Mouse (Mus musculus) G1E (cell line): Measurements from ENCODE around the gene Fzr1.

Experiments
- CTCF ChIP-seq: IDR thresholded peaks from 2 replicates; pipeline ENCODE4 v1.5.1; 2012; ENCODE audit warnings: low read depth, low read length, inconsistent platforms, mixed read lengths
- GATA1 ChIP-seq: IDR thresholded peaks from 2 replicates; pipeline ENCODE4 v1.6.1; 2012; ENCODE audit warnings: borderline replicate concordance, low read length, inconsistent platforms, mixed read lengths
- GATA2 ChIP-seq: IDR thresholded peaks from 2 replicates; pipeline ENCODE4 v1.6.1; 2012; ENCODE audit warnings: low read depth, low read length, inconsistent platforms, borderline replicate concordance
- POLR2AphosphoS5 ChIP-seq: IDR thresholded peaks from 2 replicates; pipeline ENCODE4 v1.6.1; 2012; ENCODE audit warnings: low read depth, low read length, inconsistent platforms; ENCODE audit not compliant: insufficient replicate concordance
- TAL1 ChIP-seq: conservative IDR thresholded peaks from 2 replicates; pipeline ENCODE4 v1.6.1; 2012; ENCODE audit warnings: low read depth, low read length, inconsistent platforms, mixed read lengths

DNA sequence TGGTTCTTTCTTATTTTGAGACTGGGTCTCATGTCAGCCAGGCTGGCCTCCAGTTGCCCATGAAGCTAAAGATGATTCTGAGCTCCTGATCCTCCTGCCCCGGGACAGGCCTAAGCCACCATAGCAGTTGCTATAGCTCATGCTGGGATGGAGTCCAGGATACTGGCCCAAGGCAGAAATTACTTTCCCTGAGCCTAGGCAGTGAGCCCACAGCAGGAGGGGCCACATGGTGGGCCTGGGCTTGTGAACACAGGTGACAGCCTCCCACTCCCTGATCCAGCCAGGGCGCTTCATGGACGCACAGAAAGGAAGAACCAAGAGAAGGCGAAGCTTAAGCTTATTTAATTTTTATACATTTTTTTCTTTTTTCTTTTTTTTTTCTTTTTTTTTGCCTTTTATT lies 17.5 kb upstream of the Fzr1 start:
- no peak for TF ChIP-seq CTCF
- TF ChIP-seq GATA1 = no peak
- TF ChIP-seq TAL1 = no peak
- TF ChIP-seq POLR2AphosphoS5 = no peak
- no peak for TF ChIP-seq GATA2
